18 mouse cellular contexts compared by ENCODE assay signal in genomic region chr12:27437661-27438345, GRCm38 (mm10).
A peak's percentile ranks its signal among the peaks of the same experiment; 100 is the strongest.
DNase-seq lines count a peak whose midpoint lies in the region; ATAC-seq and TF ChIP-seq lines count a peak whose summit lies in the region.
"Had no signal": no experiment of that assay in that cellular context is flagged by ENCODE, and none has a peak within 500 bp of the region (broad histone marks: within the 10 kb centered on the region; RNA-seq: fewer than 3 reads in every experiment).

No protein-coding gene starts in this region.

- ATAC-seq in forebrain, embryonic 15.5 days (replicated peaks), result peak; percentile 53; the same call in 1 of the 2 replicates
- ATAC-seq in forebrain, embryonic 12.5 days (ENCODE audit: low FRiP score), result no peak
- no peak for ATAC-seq in lung, embryonic 14.5 days (ENCODE audit: insufficient read depth)
- ATAC-seq in midbrain, embryonic 15.5 days (replicated peaks), result 0 out of 2 replicates have a peak, but pooled peaks have one; percentile 24
- ATAC-seq: CD4-positive, CD25-positive, alpha-beta regulatory T cell, adult 4 months; intestine, embryonic 16.5 days had no signal

- H3K4me2 ChIP-seq in forebrain, embryonic 15.5 days (replicated peaks), result no peak overlapping the region
- no peak overlapping the region for H3K4me2 ChIP-seq in forebrain, embryonic 12.5 days
- no peak overlapping the region for H3K4me2 ChIP-seq in lung, embryonic 14.5 days
- H3K4me2 ChIP-seq in midbrain, embryonic 15.5 days, result no peak overlapping the region
- H3K4me2 ChIP-seq: embryonic facial prominence, embryonic 13.5 days; limb, embryonic 13.5 days had no signal

- WGBS in forebrain, embryonic 15.5 days, result 34% methylated on average over 6 of the region's 6 CpGs
- 62% methylated on average over 6 of the region's 6 CpGs for WGBS in forebrain, embryonic 12.5 days
- 47% methylated on average over 6 of the region's 6 CpGs for WGBS in lung, embryonic 14.5 days
- 34% methylated on average over 6 of the region's 6 CpGs for WGBS in midbrain, embryonic 15.5 days

- DNase-seq in lung, embryonic 14.5 days, result peak; percentile 57
- DNase-seq in lung, postnatal 36 days, result no peak
- DNase-seq in brain, embryonic 14.5 days (ENCODE audit: low read depth), result peak; percentile 87
- DNase-seq in right cerebral cortex, postnatal 4 days, result no peak
- DNase-seq in ovary, postnatal 10 days (ENCODE audit: low spot score), result no peak
- DNase-seq: cerebellum, adult 9-10 months; heart, adult 18-20 months; heart, postnatal 10 days; thymus, postnatal 4 days had no signal

- no peak for TF ChIP-seq POLR2A in brain, embryonic 14.5 days (IDR thresholded peaks at IDR 0.05; ENCODE audit: borderline replicate concordance, extremely low read depth, insufficient read depth, insufficient read length, poor library complexity, severe bottlenecking)

- no peaks in the 10 kb centered on the region for H3K9me3 ChIP-seq in forebrain, embryonic 15.5 days
- no peaks in the 10 kb centered on the region for H3K9me3 ChIP-seq in forebrain, embryonic 12.5 days
- H3K9me3 ChIP-seq in lung, embryonic 14.5 days (ENCODE audit: low read depth, low read length), result no peaks in the 10 kb centered on the region
- H3K9me3 ChIP-seq in midbrain, embryonic 15.5 days, result no peaks in the 10 kb centered on the region
- H3K9me3 ChIP-seq: embryonic facial prominence, embryonic 13.5 days; limb, embryonic 13.5 days had no signal

- H3K27me3 ChIP-seq in forebrain, embryonic 15.5 days, result no peaks in the 10 kb centered on the region
- H3K27me3 ChIP-seq in forebrain, embryonic 12.5 days, result no peaks in the 10 kb centered on the region
- no peaks in the 10 kb centered on the region for H3K27me3 ChIP-seq in lung, embryonic 14.5 days (ENCODE audit: insufficient read depth, low read length)
- H3K27me3 ChIP-seq in midbrain, embryonic 15.5 days (replicated peaks), result no peaks in the 10 kb centered on the region
- H3K27me3 ChIP-seq: embryonic facial prominence, embryonic 13.5 days; limb, embryonic 13.5 days had no signal

- no peaks in the 10 kb centered on the region for H3K36me3 ChIP-seq in forebrain, embryonic 15.5 days
- no peaks in the 10 kb centered on the region for H3K36me3 ChIP-seq in forebrain, embryonic 12.5 days (replicated peaks)
- H3K36me3 ChIP-seq in lung, embryonic 14.5 days (ENCODE audit: insufficient read depth), result no peaks in the 10 kb centered on the region
- no peaks in the 10 kb centered on the region for H3K36me3 ChIP-seq in midbrain, embryonic 15.5 days (replicated peaks)
- H3K36me3 ChIP-seq: embryonic facial prominence, embryonic 13.5 days; limb, embryonic 13.5 days had no signal

- H3K27ac ChIP-seq in forebrain, embryonic 15.5 days (replicated peaks), result 0 out of 2 replicates have a peak overlapping the region, but pooled peaks have one; percentile 0
- no peak overlapping the region for H3K27ac ChIP-seq in forebrain, embryonic 12.5 days
- H3K27ac ChIP-seq in lung, embryonic 14.5 days (ENCODE audit: low read depth), result no peak overlapping the region
- H3K27ac ChIP-seq in midbrain, embryonic 15.5 days, result 0 out of 2 replicates have a peak overlapping the region, but pooled peaks have one; percentile 29
- H3K27ac ChIP-seq: embryonic facial prominence, embryonic 13.5 days; limb, embryonic 13.5 days; macrophage; stomach, postnatal 0 days had no signal

- no peak overlapping the region for H3K9ac ChIP-seq in forebrain, embryonic 15.5 days (replicated peaks)
- no peak overlapping the region for H3K9ac ChIP-seq in forebrain, embryonic 12.5 days
- no peak overlapping the region for H3K9ac ChIP-seq in lung, embryonic 14.5 days
- no peak overlapping the region for H3K9ac ChIP-seq in midbrain, embryonic 15.5 days
- H3K9ac ChIP-seq: embryonic facial prominence, embryonic 13.5 days; limb, embryonic 13.5 days had no signal

- TF ChIP-seq CTCF in lung, embryonic 14.5 days (IDR thresholded peaks at IDR 0.05; ENCODE audit: low read depth), result no peak
- TF ChIP-seq CTCF in brain, embryonic 14.5 days (IDR thresholded peaks at IDR 0.05; ENCODE audit: borderline replicate concordance, extremely low read depth, insufficient read depth, insufficient read length), result no peak

- no peak overlapping the region for H3K4me3 ChIP-seq in forebrain, embryonic 15.5 days
- H3K4me3 ChIP-seq in forebrain, embryonic 12.5 days (replicated peaks), result no peak overlapping the region
- H3K4me3 ChIP-seq in lung, embryonic 14.5 days (ENCODE audit: low read depth, low read length), result no peak overlapping the region
- no peak overlapping the region for H3K4me3 ChIP-seq in midbrain, embryonic 15.5 days
- H3K4me3 ChIP-seq: embryonic facial prominence, embryonic 13.5 days; limb, embryonic 13.5 days had no signal

- H3K4me1 ChIP-seq in forebrain, embryonic 15.5 days, result 0 out of 2 replicates have a peak, but pooled peaks cover 6% of the 10 kb centered on the region
- H3K4me1 ChIP-seq in forebrain, embryonic 12.5 days, result 0 out of 2 replicates have a peak, but pooled peaks cover 5% of the 10 kb centered on the region
- H3K4me1 ChIP-seq in lung, embryonic 14.5 days (ENCODE audit: insufficient read depth), result no peaks in the 10 kb centered on the region
- H3K4me1 ChIP-seq in midbrain, embryonic 15.5 days, result peaks cover 6% of the 10 kb centered on the region; the same call in 1 of the 2 replicates
- H3K4me1 ChIP-seq: limb, embryonic 13.5 days had no signal

Comparison
In these comparisons a context has a peak if more than half of its experiments do, and no peak if none do; other contexts are left out.
1. ATAC-seq: peak in forebrain, embryonic 15.5 days (single experiment) and midbrain, embryonic 15.5 days (single experiment); none in forebrain, embryonic 12.5 days (single experiment) and lung, embryonic 14.5 days (single experiment).
2. H3K27ac ChIP-seq: peak in forebrain, embryonic 15.5 days (single experiment) and midbrain, embryonic 15.5 days (single experiment); none in forebrain, embryonic 12.5 days (single experiment) and lung, embryonic 14.5 days (single experiment).
3. DNase-seq: peak in lung, embryonic 14.5 days (single experiment) and brain, embryonic 14.5 days (single experiment); none in lung, postnatal 36 days (single experiment), right cerebral cortex, postnatal 4 days (single experiment) and ovary, postnatal 10 days (single experiment).